Mouse (Mus musculus) adrenal gland, adult 2 months (tissue): ENCODE results near the gene Hoxb9. TPM values are rescaled to one million over a fixed set of nuclear protein-coding genes. Genes with fewer than 3 reads are reported as not detected.
A peak's percentile ranks its signal among the peaks of the same experiment; 100 is the strongest.

Source experiments
- DNase-seq: peaks from one replicate; pipeline ENCODE4 v3.0.0; 2021
- long read RNA-seq: library from polyadenylated mRNA; stranded (forward); transcript quantifications from one replicate; pipeline ENCODE4 v2.0.0, GENCODE M21; 2021
- polyA plus RNA-seq: library from polyadenylated mRNA; depleted of rRNA; stranded (reverse); fragments of >200 nt; gene quantifications from 2 replicates; pipeline ENCODE4 v1.2.3, GENCODE M21; 2012; rRNA removed
- total RNA-seq, 2 experiments: library from RNA; stranded (reverse); gene quantifications; 2 replicates each; pipeline ENCODE4 v1.2.3; 2021

Gene Hoxb9
- total RNA-seq (100 to 1,000 TPM; 183 to 377 TPM), polyA plus RNA-seq (156 and 180 TPM in 2 replicates)
- long read RNA-seq, transcript Hoxb9-201 (2 exons, 2,574 nt), result major isoform, 11 of 21 reads
- long read RNA-seq, partial matches to known transcripts, result 0 of 21 reads
- long read RNA-seq, other reads (novel, unspliced or antisense), result 10 of 21 reads

DNA sequence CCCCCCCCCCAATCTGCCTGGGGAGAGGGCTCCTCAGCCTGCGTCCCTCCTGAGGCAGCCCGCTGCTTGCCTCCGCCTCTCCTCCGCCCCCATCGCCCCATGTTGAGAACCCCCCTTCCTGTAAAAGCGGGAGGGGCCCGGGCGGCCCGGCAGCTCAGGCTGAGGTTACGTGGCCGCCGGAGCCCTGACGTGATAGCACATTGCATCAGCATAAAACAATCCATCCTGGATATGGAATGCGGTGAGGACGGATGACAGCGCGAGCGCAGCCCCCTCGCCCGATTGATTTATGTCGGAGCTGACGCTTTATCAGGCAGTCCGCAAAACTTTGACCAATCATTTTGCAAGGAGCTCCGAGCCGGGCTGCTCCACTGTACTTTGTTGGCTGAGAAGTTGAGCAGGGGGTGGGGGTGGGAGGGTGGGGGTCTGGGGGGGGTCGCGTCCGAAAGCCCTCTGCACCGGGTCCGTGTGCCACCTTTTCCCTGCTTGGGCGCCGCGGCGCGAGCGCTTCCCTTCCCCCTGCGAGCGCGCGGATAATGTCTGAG, at the start of gene Hoxb9:
TSS of gene Hoxb9 (plus strand) at position 462 of the 545 bp plus-strand sequence.
- peak; percentile 96 for DNase-seq

DNA sequence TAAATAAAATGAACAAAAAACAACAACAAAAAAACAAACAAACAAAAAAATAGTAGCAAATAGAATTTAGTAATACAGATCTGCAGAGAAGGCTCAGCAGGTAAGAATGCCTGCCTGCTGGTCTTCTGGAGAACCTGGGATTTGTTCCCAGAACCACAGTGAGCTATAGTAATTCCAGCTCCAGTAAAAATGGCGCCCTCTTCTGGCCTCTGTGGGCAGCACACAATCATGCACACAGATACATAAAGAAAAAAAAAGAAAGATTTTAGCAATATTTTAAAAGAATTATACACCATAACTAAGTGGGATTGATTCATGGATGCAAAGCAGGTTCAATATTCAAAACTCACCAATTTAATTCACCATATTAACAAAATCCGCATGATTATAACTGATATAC, 47.4 kb upstream of the Hoxb9 start:
- DNase-seq, result no peak

DNA sequence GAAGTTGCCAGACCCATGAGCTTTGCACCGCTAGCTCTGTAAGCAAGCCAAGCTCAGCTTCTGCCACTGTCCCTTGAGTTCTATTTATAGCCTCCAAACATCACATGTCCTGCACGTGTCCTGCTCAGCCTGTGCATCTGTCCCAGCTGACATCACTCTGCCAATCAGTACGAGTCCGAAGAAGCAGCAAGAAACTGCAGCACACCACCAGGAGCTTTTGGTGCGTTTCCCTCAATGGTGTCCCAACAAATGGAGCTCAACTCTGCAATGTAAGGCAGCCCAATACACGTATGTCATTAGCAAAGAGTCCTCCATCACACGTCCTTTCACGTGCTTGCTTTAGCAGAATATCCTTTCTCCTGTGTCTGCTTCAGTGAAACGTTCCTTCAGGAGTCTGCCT, 43.6 kb upstream of the Hoxb9 start:
- DNase-seq, result no peak

- DNase-seq, result peak; percentile 60
These were observed 36.4 kb upstream of the Hoxb9 start for GRCm38 (mm10) chr11:96234906-96235305.

DNA sequence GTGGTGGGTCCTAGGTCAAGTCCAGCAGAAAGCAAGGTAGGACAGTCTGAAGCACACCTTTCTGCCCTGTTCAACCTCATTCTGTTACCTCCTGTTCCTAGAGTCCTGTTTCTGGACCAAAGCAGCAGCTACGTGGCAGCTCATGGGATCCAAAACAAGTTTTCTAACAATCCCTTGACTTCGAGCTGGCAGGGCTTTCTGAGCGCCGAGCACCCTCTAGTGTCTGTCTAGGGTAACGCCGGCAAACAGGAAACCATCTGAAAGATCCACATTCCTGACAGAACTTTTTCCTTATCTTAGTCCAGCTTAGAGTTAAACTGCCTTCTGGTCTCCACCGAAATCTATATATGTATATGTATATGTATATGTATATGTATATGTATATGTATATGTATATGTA, 31.0 kb upstream of the Hoxb9 start:
- DNase-seq, result peak; percentile 62

DNA sequence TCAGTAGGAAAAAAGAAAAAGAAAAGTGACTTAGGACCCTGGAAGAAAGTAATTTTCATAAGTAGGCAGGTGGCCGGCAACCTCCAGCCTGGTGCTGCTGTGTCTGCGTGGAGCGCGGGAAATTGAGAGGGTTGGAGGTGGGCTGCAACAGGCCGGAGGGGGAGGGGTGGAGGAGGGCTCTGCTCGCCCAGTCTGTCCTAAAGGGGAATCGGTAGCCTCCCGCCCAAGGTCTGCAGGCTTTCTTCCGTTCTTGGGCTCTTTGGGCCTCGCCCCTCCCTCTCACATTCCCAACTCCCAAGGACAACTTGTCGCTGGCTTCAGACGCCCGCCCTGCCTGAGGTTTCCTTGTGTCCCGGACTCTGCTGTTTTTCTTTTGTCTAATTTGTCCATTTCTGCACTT, 20.4 kb upstream of the Hoxb9 start:
- DNase-seq, result peak; percentile 85

GRCm38 (mm10) chr11:96251480-96252031, 19.7 kb upstream of the Hoxb9 start:
- peak; percentile 72 for DNase-seq

- peak; percentile 58 for DNase-seq
These were observed 18.6 kb upstream of the Hoxb9 start for GRCm38 (mm10) chr11:96252541-96253120.

GRCm38 (mm10) chr11:96254221-96254620, 17.0 kb upstream of the Hoxb9 start:
- peak; percentile 70 for DNase-seq

GRCm38 (mm10) chr11:96255111-96255995, 15.9 kb upstream of the Hoxb9 start:
- peak; percentile 67 for DNase-seq

- DNase-seq, result peak; percentile 63
These were observed 15.2 kb upstream of the Hoxb9 start for GRCm38 (mm10) chr11:96255996-96256445.

GRCm38 (mm10) chr11:96257141-96257540, 14.1 kb upstream of the Hoxb9 start:
- DNase-seq, result peak; percentile 31

GRCm38 (mm10) chr11:96259038-96259437, 12.2 kb upstream of the Hoxb9 start:
- peak; percentile 46 for DNase-seq

DNA sequence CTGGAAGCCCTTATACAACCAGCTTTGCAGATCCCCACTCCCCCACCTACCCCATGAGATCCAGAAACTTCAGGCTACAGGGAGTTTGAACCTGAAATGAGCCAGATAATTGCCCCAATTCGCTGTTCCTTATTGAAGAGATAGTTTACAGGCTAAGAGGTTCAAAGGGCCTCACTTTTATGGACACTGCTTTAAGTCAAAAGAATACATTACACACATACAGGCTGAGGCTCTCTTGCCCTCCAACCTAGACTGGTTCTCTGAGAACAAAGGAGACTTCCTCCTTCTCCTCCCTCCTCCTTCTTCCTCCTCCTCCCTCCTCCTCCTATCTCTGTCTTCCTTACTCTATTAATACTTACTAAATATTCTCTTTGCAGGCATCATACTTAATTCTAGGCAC, 11.7 kb upstream of the Hoxb9 start:
- peak; percentile 18 for DNase-seq

DNA sequence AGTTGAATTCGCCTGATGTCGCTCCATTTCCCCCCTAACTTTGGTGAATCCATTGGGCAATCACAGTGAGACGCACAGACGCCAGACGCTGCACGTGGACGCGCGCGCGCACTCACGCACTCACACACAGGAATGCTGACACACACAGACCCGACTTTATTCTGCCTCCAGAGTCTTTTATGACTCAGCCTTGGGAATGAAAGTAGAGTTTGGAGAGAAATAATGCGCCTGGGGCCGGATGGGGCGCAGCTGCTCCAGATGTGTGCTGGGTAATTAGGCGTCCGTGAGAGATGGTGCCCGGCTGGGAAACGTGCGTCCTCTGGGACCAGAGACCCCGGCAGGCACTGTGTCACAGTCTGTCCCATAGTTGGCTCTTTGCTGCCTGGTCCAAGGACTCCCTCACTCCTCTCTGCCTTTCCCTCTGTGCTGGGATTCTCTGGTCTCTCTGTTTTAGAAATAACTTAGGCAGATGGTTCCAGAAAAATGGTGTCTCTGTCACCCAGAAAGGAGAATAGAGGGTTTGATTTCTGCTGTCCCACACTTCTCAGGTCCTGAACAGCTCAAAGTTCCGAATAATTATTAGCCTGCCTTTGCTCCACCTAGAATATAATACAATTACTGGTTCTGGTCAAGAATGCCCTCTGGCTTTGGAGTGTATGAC, 10.8 kb upstream of the Hoxb9 start:
- peak; percentile 93 for DNase-seq

DNA sequence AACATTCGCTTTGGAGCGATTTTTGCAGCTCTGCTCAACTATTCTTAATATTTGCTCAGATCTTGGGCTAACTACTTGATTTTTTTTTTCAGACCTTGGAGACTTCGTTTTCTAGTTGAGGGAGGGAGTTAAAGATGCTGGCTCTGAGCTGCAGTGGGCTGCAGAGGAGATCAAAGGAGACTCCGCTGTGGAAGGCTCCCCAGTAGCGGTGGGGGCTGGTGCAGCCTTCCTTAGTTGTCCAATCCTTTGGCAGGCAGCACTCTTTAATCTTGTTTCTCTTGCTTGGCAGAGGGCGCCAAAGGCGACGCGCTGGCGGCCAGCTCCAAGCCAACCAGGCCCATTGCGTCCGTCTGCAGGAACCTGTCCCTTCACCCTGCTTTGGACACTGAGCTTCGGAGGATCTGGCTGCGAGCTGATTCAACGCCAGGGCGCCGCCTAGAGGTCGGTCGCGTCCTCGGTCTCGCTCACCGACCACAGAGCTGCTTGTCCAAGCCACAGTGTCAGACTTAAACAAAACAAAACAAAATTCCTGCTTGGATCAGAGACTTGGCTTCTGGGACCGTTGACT, 9.8 kb upstream of the Hoxb9 start:
- peak; percentile 94 for DNase-seq

- DNase-seq, result peak; percentile 82
These were observed 8.9 kb upstream of the Hoxb9 start for GRCm38 (mm10) chr11:96262262-96262830.

DNA sequence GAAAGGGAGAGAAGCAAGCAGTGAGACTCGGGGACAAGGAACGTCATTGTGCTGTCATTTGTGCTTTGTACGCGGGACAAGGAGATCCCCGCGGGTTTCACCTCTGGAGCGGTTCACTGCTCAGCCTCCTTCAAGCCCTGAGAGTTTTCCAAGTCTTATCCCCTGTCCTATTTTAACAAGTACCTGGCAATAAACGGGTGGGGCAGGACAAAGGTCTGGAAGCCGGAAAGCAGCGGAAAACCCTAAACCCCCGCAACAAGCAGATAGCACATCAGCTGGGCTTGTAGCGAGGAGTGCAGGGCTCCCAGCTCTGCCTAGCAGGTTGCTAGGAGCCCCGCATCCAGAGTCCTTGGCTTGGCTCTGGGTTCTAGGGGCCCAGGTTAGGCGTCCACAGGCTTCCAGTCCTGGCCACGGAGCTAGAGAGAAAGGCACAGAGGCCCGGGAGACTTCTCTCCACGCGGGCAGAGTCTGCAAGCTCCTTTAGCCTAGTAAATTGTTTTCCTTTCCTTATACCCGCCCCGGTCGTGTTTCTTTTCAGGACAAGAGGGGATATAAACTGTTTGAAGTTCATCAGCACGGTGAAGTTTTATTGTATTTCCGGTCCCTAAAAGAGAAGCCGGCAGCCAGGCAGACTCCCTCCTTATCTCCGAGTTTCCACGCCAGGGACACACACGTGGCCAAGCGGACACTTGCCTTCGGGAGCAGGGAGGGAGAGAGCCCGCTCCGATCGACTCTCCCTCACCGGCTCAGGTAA, 7.4 kb upstream of the Hoxb9 start:
- DNase-seq, result peak; percentile 63

- DNase-seq, result peak; percentile 51
These were observed 6.8 kb upstream of the Hoxb9 start for GRCm38 (mm10) chr11:96264390-96265020.

DNA sequence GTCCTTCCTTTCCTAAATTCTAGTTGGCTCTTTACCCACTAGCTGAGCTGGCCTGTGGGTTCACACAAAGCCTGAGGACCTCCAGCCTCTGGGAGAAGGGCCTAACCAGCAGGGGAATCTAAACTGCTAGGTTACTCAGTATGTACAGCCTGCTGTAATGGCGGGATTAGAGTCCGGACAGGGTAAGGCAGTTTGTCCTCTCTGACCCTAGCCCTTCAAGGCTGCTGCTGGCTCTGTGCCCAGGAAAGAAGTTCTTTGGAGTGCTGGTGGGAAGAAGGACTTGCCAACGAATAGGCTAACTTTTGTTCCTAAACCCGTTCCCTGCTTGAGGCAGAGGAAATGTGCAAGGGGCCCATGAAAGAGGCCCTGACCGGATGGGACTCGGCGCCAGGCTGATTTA, 5.3 kb upstream of the Hoxb9 start:
- peak; percentile 87 for DNase-seq
